Mouse (Mus musculus): ENCODE measurements around the gene Onecut3. TPM values are rescaled to one million over a fixed set of nuclear protein-coding genes. Genes with fewer than 3 reads are reported as not detected.

Onecut3 gene
- polyA plus RNA-seq, 1 experiment, result 0.46 TPM

- Histone ChIP-seq H3K4me1 (ENCODE audit: control insufficient read depth, insufficient read depth, low read length) (peaks cover 5% of the 10 kb centered on the region; the same call in 1 of the 2 replicates), H3K4me3 (replicated peaks; ENCODE audit: insufficient read depth, low read depth, low read length) (no peak overlapping the region), H3K27ac (ENCODE audit: insufficient read depth, low read length) (no peak overlapping the region), H3K27me3 (ENCODE audit: control insufficient read depth, insufficient read depth, low read length) (peaks cover 4% of the 10 kb centered on the region; the same call in 1 of the 2 replicates)
- DNase-seq, result peak; percentile 38 to 65
- WGBS, result 0% methylated on average over 11 of the region's 11 CpGs
- TF ChIP-seq POLR2A (IDR thresholded peaks at IDR 0.05; ENCODE audit: borderline replicate concordance, insufficient read depth, low read length) (no peak), CTCF (IDR thresholded peaks at IDR 0.05; ENCODE audit: borderline replicate concordance, insufficient read depth, low read depth, low read length) (peak; percentile 78)
Observed at GRCm38 (mm10) chr10:80506222-80506621, 11.6 kb downstream of the Onecut3 start.

DNA sequence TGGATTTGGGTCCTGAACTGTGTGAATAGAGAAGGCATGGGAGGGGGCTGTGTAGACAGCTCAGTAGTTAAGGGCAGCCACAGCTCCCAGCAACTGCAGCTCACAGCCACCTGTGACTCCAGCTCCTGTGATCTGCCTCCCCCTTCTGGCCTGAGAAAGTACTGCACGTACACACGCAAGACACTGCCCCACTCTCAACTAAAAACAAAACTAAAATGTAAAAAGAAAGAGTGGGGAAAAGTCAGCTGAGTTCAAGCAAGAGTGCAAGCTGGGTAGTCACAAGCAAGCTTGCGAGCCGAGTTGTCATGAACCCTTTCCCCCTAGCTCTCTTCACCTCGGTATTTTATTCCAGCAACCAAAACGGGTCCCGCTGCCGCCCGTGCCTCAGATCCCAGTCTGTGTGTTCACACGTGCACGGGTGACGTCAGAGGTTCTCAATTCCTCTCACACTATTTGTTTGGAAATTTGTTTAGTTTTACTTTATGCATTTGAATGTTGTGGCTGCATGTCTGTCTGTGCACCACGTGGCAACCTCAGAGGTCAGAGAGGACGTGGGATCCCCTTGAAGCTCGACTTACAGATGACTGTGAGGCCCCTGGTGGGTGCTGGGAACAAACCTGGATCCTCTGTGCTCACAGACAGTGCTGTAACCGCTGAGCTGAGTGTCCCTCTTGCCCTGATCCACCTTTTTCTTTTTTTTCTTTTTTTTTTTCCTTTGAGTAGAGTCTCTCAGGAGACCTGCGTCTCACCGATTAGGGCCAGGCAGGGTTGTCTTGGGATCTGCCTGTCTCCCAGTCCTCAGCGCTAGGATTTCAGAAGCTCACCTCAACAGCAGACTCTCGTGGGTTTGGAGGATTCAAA lies 15.0 kb downstream of the Onecut3 start:
- H3K27ac ChIP-seq (ENCODE audit: insufficient read depth, low read length), result no peak overlapping the region
- peaks cover 5% of the 10 kb centered on the region; the same call in 1 of the 2 replicates for H3K4me1 ChIP-seq (ENCODE audit: control insufficient read depth, insufficient read depth, low read length)
- H3K27me3 ChIP-seq (ENCODE audit: control insufficient read depth, insufficient read depth, low read length), result no peaks in the 10 kb centered on the region; the same call in 1 of the 2 replicates
- WGBS, result 9% methylated on average over 20 of the region's 20 CpGs
- DNase-seq, result peak; percentile 64 to 78
- peak overlapping the region; percentile 41 for H3K4me3 ChIP-seq (replicated peaks; ENCODE audit: insufficient read depth, low read depth, low read length)
- TF ChIP-seq POLR2A (IDR thresholded peaks at IDR 0.05; ENCODE audit: borderline replicate concordance, insufficient read depth, low read length), result no peak
- TF ChIP-seq CTCF (IDR thresholded peaks at IDR 0.05; ENCODE audit: borderline replicate concordance, insufficient read depth, low read depth, low read length), result peak; percentile 97

DNA sequence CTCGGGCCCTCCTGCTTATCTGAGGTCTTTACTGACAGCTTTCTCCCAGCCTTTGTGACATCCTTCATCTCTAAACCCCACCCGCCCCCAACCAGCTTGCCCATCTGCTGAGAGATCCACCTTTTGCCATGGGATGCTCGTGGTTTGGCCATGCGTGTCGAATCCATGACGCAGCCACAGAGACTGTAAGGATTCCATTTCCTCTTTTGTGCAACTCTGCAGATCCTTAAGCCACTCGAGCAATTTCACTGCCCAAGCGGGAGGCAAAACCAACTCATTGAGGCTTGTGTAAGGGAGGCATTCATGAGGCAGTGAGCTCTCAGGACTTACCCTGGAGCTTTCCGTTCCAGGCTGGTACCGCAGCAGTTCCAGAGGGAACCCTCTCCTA lies 15.6 kb downstream of the Onecut3 start:
- TF ChIP-seq CTCF (IDR thresholded peaks at IDR 0.05; ENCODE audit: borderline replicate concordance, insufficient read depth, low read depth, low read length), result no peak
- no peak for TF ChIP-seq POLR2A (IDR thresholded peaks at IDR 0.05; ENCODE audit: borderline replicate concordance, insufficient read depth, low read length)
- 53% methylated on average over 10 of the region's 10 CpGs for WGBS
- no peaks in the 10 kb centered on the region; the same call in 1 of the 2 replicates for H3K27me3 ChIP-seq (ENCODE audit: control insufficient read depth, insufficient read depth, low read length)

GRCm38 (mm10) chr10:80513739-80514138 lies 19.1 kb downstream of the Onecut3 start:
- no peak for DNase-seq
- 9% methylated on average over 19 of the region's 19 CpGs for WGBS

More for the DNA sequence above, 15.6 kb downstream of the Onecut3 start:
- no peak for DNase-seq
- Histone ChIP-seq H3K4me3 (replicated peaks; ENCODE audit: insufficient read depth, low read depth, low read length) (no peak overlapping the region), H3K4me1 (ENCODE audit: control insufficient read depth, insufficient read depth, low read length) (peaks cover 5% of the 10 kb centered on the region; the same call in 1 of the 2 replicates), H3K27ac (ENCODE audit: insufficient read depth, low read length) (no peak overlapping the region)

GRCm38 (mm10) chr10:80519287-80519686 lies 24.7 kb downstream of the Onecut3 start:
- TF ChIP-seq POLR2A (IDR thresholded peaks at IDR 0.05; ENCODE audit: borderline replicate concordance, insufficient read depth, low read length) (no peak), CTCF (IDR thresholded peaks at IDR 0.05; ENCODE audit: borderline replicate concordance, insufficient read depth, low read depth, low read length) (no peak)
- no peak for DNase-seq
- no peaks in the 10 kb centered on the region for H3K4me1 ChIP-seq (ENCODE audit: control insufficient read depth, insufficient read depth, low read length)
- H3K27ac ChIP-seq (ENCODE audit: insufficient read depth, low read length), result no peak overlapping the region
- no peaks in the 10 kb centered on the region; the same call in 1 of the 2 replicates for H3K27me3 ChIP-seq (ENCODE audit: control insufficient read depth, insufficient read depth, low read length)
- WGBS, result 67% methylated on average over 2 of the region's 2 CpGs
- H3K4me3 ChIP-seq (replicated peaks; ENCODE audit: insufficient read depth, low read depth, low read length), result no peak overlapping the region

More at GRCm38 (mm10) chr10:80513739-80514138, 19.1 kb downstream of the Onecut3 start:
- Histone ChIP-seq H3K4me3 (replicated peaks; ENCODE audit: insufficient read depth, low read depth, low read length) (no peak overlapping the region), H3K27ac (ENCODE audit: insufficient read depth, low read length) (no peak overlapping the region), H3K27me3 (ENCODE audit: control insufficient read depth, insufficient read depth, low read length) (no peaks in the 10 kb centered on the region; the same call in 1 of the 2 replicates), H3K4me1 (ENCODE audit: control insufficient read depth, insufficient read depth, low read length) (peaks cover 5% of the 10 kb centered on the region; the same call in 1 of the 2 replicates)
- no peak for TF ChIP-seq CTCF (IDR thresholded peaks at IDR 0.05; ENCODE audit: borderline replicate concordance, insufficient read depth, low read depth, low read length)
- TF ChIP-seq POLR2A (IDR thresholded peaks at IDR 0.05; ENCODE audit: borderline replicate concordance, insufficient read depth, low read length), result no peak

DNA sequence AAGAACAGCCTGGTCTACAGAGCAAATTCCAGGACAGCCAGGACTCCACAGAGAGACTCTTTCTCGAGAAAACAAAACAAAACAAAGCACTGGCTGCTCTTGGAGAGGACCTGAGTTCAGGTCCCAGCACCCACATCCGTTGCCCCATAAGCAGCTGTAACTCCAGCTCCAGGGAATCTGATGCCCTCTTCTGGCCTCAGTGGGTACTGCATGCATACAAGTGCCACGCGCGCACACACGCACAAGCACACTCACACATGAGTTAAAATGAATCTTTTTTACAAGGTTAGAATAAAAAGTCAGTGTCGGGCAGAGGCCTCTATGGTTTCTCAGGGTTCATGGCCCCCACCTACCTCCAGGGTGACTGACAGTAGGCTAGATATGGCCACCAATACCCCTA lies 28.7 kb downstream of the Onecut3 start:
- 94% methylated on average over 7 of the region's 7 CpGs for WGBS
- no peak for DNase-seq
- no peak overlapping the region for H3K4me3 ChIP-seq (replicated peaks; ENCODE audit: insufficient read depth, low read depth, low read length)
- TF ChIP-seq CTCF (IDR thresholded peaks at IDR 0.05; ENCODE audit: borderline replicate concordance, insufficient read depth, low read depth, low read length) (no peak), POLR2A (IDR thresholded peaks at IDR 0.05; ENCODE audit: borderline replicate concordance, insufficient read depth, low read length) (no peak)
- H3K4me1 ChIP-seq (ENCODE audit: control insufficient read depth, insufficient read depth, low read length), result no peaks in the 10 kb centered on the region
- no peaks in the 10 kb centered on the region for H3K27me3 ChIP-seq (ENCODE audit: control insufficient read depth, insufficient read depth, low read length)
- H3K27ac ChIP-seq (ENCODE audit: insufficient read depth, low read length), result no peak overlapping the region

GRCm38 (mm10) chr10:80526172-80526571 lies 31.5 kb downstream of the Onecut3 start:
- WGBS, result 15% methylated on average over 9 of the region's 9 CpGs
- no peaks in the 10 kb centered on the region for H3K4me1 ChIP-seq (ENCODE audit: control insufficient read depth, insufficient read depth, low read length)
- H3K27me3 ChIP-seq (ENCODE audit: control insufficient read depth, insufficient read depth, low read length), result no peaks in the 10 kb centered on the region
- H3K4me3 ChIP-seq (replicated peaks; ENCODE audit: insufficient read depth, low read depth, low read length), result no peak overlapping the region
- DNase-seq, result no peak
- no peak overlapping the region for H3K27ac ChIP-seq (ENCODE audit: insufficient read depth, low read length)
- no peak for TF ChIP-seq CTCF (IDR thresholded peaks at IDR 0.05; ENCODE audit: borderline replicate concordance, insufficient read depth, low read depth, low read length)
- no peak for TF ChIP-seq POLR2A (IDR thresholded peaks at IDR 0.05; ENCODE audit: borderline replicate concordance, insufficient read depth, low read length)

DNA sequence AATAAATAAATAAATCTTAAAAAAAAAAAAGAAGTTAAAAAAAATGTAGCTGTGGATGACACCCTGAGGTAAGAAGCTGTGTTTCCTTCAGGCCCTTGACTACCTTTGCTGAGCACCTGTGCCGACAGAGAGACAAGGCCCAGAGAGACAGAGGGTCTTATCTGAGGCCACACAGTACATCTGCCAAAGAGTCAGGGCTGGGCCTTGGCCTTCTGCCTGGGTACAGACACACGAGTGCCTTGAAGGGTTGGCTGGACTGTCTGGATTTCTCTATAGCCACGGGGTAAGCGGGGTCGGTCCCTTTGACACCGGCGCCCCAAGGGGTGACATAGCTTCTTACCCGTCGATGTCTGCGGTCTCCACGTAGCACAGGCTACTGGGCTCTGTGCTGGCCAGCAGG lies 38.1 kb downstream of the Onecut3 start:
- Histone ChIP-seq H3K27ac (ENCODE audit: insufficient read depth, low read length) (no peak overlapping the region), H3K27me3 (ENCODE audit: control insufficient read depth, insufficient read depth, low read length) (no peaks in the 10 kb centered on the region), H3K4me3 (replicated peaks; ENCODE audit: insufficient read depth, low read depth, low read length) (no peak overlapping the region), H3K4me1 (ENCODE audit: control insufficient read depth, insufficient read depth, low read length) (no peaks in the 10 kb centered on the region)
- TF ChIP-seq CTCF (IDR thresholded peaks at IDR 0.05; ENCODE audit: borderline replicate concordance, insufficient read depth, low read depth, low read length) (no peak), POLR2A (IDR thresholded peaks at IDR 0.05; ENCODE audit: borderline replicate concordance, insufficient read depth, low read length) (no peak)
- DNase-seq, result no peak
- WGBS, result 71% methylated on average over 11 of the region's 11 CpGs
